Mouse (Mus musculus): ENCODE results near the gene Zbtb5.
A peak's percentile ranks its signal among the peaks of the same experiment; 100 is the strongest.
"Not testable (repeated sequence)": the region's sequence is repeated elsewhere in the genome, so short reads cannot be mapped to it uniquely, and the experiment has no call there.

The Zbtb5 gene

GRCm38 (mm10) chr4:45011581-45012104, 569 bp downstream of the Zbtb5 start:
- DNase-seq (ENCODE audit: low spot score in 2 of 2): peak in 1 of 2 experiments; percentile 65

DNA sequence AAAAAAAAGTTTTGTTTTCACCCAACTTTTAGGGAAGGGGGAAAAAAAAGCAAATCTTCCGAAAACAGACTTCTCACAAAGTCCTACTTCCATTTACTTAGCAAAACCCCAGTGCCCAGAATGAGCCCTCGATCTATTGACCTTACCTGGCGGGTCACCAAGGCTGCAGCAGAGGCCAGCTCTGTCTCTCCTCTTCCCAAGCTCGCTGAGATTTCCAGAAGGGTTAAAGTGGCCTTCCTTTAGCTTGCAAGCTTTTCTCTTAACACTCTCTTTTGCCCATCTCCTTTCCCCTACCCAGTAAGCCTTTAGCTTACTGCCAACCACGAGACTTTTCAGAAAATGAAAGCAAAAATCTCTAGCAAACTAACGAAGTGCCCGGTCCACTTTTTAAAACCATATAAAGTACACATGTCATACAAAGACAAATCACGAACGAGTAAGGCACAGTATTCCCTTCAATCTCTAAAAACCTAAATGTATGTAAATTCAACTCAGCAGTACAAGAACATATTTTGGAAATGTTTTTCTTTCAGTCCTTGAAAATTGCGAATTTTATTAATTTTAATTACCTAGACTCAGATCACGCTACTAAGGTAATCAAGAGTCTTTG, 1.3 kb downstream of the Zbtb5 start:
- DNase-seq (ENCODE audit: low spot score in 2 of 2): no peak

- DNase-seq (ENCODE audit: low spot score in 2 of 2): no peak
Measured at GRCm38 (mm10) chr4:45005452-45005851, 6.8 kb downstream of the Zbtb5 start.

DNA sequence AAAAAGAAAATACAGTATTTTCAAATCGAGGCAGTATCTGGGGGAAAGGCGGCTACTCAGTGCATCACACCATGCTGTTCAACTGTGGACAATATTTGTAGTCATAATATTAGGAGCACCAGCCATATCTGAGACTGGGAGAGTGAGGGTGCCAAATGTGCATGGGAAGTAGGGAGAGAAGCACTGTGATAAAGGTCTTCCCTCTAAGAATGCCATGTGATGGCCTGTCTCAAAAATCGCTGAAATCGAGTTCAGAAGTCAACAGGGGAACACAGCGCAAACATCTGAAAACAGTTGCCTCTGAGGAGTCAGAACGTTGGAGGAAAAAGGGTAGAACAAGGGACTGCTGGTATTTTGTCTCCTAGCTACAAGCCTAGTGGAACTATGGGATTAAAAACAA, 12.2 kb downstream of the Zbtb5 start:
- DNase-seq (ENCODE audit: low spot score in 2 of 2): no peak

- DNase-seq (ENCODE audit: low spot score in 2 of 2): no peak
Measured at GRCm38 (mm10) chr4:44998071-44998470, 14.1 kb downstream of the Zbtb5 start.

DNA sequence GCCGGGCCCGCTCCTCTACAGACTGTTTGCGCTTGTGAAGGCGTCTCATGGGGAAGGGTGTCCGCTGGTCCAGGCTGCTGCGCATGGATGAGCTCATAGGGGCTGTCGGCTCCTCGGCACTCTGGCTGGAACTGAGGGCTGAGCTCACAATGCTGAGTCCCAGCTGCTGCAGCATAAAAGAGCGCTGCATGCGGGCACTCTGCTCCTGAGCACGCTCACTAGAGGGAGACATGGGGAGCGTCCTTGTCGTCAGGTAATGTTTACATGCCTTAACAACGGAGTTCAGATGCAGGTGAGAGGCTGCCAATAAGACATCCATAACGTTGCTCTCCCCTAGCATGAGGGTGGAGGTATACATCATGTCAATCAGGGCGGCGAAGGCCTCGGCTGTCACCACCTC, 17.4 kb downstream of the Zbtb5 start:
- DNase-seq (ENCODE audit: low spot score in 2 of 2): no peak

DNA sequence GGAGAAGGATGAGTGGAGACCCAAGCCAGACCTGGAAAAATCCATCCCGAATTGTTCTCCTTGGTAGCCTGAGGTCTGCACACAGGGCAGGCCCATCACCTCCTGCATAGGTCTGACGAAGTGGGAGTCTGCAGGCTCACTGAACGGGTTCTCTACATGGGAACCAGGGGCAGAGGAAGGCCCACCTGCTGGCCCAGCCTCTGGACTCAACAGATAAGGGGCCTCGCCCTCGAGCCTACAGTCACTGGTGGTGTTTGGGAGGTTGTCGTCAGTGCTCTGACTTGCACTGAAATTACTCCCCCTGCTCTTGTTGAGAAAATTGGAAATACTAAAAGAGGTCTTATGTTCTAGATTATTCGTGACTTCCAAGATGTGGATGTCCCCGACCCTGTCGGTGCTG, 18.4 kb downstream of the Zbtb5 start:
- DNase-seq (ENCODE audit: low spot score in 2 of 2): peak; percentile 70 to 72

GRCm38 (mm10) chr4:44993179-44993578, 19.0 kb downstream of the Zbtb5 start:
- not testable (repeated sequence) for DNase-seq (ENCODE audit: low spot score in 2 of 2)

GRCm38 (mm10) chr4:44992330-44992729, 19.9 kb downstream of the Zbtb5 start:
- not testable (repeated sequence) for DNase-seq (ENCODE audit: low spot score in 2 of 2)

DNA sequence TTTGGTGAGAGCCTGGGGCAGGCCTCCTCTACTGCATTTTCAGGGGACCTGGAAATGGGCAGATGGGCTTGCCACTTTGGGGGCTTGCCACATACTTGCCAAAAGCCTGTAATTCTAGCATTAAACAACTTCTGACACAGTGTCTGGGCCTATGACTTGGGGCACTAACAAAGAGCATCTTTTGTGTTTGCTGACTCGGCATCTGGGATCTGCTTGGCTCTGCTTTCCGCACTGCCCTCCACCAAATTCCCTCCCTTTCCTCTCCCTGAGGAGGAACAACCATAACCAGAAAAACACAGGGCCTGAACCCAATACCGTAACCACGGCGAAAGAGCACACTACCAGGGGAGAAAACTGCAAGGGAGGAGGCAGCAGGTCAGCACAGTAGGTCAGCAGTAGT, 21.7 kb downstream of the Zbtb5 start:
- DNase-seq (ENCODE audit: low spot score in 2 of 2): no peak

DNA sequence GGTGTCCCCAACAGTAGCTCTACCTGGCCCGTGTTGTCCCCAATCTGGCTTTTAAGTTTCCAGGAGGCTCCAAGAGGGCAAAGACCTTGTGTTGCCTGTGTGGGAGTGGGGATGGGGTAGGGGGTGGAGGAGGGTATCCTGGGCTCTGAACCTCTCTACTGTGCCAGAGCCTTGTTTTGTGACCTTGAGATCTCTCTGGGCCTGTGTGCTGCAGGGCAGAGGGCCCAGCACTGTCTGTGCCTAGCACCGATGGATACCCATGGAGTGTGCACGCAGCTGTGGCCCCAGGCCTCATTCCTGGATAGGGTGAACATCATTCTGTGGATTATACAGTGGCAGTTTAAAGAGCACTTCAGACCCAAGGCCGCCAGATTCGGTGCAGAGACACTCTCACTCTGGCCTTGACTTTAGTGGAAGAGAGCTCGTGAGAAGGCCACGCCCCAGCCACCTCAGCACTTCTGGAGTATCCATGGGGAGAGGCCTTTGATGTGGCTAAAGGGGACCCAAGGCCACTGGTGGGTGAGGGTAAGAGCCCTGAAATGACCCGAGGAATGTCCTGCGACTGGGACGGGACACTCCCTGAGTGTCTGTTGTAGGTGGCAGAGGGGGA, 29.0 kb downstream of the Zbtb5 start:
- no peak for DNase-seq (ENCODE audit: low spot score in 2 of 2)

DNA sequence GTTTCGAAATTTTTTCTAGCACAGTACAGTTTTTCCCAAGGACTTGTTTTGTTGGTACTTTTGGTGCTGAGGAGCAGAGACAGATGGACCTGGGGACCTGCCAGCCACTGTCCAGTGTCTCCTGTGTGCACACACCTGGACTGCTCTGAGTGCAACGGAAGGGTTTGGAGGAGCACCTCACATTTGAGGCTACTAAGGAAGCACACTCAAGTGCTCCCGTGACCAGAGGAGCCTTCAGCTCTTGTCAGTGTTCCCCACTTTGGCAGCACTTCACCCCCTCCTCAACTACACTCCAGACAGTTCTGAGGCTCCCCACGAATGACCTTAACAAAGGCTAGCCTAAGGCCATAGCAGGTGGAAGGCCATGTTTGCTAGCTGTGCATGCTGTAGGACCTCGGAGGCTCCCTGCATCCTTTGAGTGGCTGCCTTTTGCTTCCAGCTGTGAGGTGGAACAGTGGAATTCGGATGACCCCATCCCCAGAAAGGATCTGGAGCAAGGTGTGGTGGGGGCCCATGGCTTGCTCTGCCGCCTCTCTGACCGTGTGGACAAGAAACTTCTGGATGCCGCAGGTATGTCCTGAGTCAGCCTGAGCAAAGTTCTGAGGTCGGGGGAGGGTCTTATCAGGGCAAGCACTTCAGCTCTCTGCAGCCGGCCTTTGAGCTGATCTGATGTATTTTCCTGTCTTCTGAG, 29.6 kb downstream of the Zbtb5 start:
- no peak for DNase-seq (ENCODE audit: low spot score in 2 of 2)

- DNase-seq (ENCODE audit: low spot score in 2 of 2): no peak
Measured at GRCm38 (mm10) chr4:44981974-44982287, 30.3 kb downstream of the Zbtb5 start.

GRCm38 (mm10) chr4:44981280-44981973, 30.8 kb downstream of the Zbtb5 start, which contains the start of gene Grhpr:
Grhpr (plus strand) TSS chr4:44981395.
- peak; percentile 86 to 94 for DNase-seq (ENCODE audit: low spot score in 2 of 2)

DNA sequence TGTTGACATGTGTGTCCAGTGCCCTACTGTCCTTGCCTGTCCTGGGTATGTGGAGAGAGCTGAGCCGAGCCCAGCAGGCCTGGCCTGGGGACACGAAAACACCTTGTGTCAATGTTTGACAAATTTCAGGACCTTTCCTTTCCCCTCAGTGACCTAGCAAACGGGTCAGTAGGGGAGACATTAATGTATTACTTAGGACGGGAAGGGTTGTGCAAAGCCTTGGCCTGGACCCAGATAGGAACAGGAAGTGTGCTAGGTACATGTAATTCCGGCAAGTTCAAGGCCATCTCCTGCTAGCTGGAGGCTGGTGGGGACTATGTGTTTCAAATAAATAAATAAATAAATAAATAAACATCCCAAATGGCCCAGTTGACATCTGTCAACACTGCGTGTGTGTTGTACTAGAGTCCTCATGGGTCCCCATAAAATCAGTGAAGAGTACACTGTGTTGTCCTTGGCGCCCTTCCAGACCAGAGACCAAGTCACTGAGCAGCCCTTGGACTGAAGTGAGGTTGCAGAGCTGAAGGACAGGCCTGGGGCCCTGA, 32.3 kb downstream of the Zbtb5 start:
- DNase-seq (ENCODE audit: low spot score in 2 of 2): no peak

DNA sequence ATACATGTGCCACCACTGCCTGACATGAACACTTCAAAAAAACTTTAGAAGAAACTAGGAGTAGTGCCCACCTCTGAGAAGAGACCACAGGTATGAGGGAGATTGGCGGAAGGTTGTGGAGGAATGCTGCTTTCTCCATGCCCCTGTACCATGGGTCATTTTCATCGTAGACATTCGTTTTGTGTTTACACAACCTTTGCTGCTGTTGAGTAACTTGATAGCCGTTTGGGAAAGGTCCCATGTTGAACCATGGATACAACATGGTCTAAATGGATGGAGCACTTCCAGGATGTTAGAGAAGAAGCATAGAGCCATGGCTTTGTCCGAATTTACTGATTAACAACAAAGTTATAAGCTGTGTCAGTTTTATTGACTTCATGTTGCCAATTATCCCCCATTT, 34.0 kb downstream of the Zbtb5 start:
- DNase-seq (ENCODE audit: low spot score in 2 of 2): no peak

- DNase-seq (ENCODE audit: low spot score in 2 of 2): no peak
Measured at GRCm38 (mm10) chr4:44976921-44977710, 35.1 kb downstream of the Zbtb5 start.

GRCm38 (mm10) chr4:44976026-44976615, 36.1 kb downstream of the Zbtb5 start:
- DNase-seq (ENCODE audit: low spot score in 2 of 2): no peak

DNA sequence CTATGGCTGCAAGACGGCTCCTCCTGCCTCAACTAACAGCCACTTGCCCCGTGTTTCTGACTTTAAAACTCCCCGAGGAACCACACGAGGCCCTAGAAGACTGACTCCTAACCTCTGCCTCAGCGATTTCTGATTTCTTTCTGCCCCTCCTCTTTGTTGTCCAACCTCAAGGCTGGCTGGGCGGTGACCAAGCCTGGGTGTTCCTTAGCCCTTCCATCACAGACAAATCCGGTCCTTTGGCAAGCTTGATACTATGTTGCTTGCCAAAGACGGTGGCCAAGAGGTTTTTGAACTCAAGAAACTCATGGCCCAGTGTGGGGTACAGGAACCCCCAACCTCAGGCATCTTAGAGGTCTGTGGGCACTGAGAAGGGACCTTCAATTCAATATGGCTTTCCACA, 37.9 kb downstream of the Zbtb5 start:
- DNase-seq (ENCODE audit: low spot score in 2 of 2): no peak

- no peak for DNase-seq (ENCODE audit: low spot score in 2 of 2)
Measured at GRCm38 (mm10) chr4:44973871-44974270, 38.3 kb downstream of the Zbtb5 start.

DNA sequence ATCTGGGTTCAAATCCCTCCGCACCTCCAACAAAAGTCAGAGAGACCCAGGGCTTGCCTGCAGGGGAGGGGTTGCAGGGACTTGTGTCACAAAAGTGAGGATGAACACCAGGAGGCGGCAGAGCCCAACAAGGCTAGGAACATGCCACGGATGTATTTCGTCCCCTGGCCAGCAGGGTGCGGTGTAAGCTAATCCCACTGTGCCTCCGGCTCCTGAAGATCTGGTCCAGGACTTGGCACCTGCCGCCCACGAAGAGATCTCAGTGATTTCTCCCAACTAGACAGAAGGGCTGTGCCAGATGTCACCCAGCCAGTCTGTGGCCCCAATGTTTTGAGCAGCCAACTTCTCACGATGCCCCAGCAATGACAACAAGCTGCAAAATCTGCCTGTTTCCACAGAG, 38.8 kb downstream of the Zbtb5 start:
- DNase-seq (ENCODE audit: low spot score in 2 of 2): peak; percentile 88 to 95
